Mouse (Mus musculus): ENCODE measurements at regions not wholly inside any gene's neighbourhood (a gene's known extent, or its start where the extent isn't known, plus 50 kb on each side); places are given as distances from the start of the nearest gene placed in this dataset.
A peak's percentile ranks its signal among the peaks of the same experiment; 100 is the strongest.

DNA sequence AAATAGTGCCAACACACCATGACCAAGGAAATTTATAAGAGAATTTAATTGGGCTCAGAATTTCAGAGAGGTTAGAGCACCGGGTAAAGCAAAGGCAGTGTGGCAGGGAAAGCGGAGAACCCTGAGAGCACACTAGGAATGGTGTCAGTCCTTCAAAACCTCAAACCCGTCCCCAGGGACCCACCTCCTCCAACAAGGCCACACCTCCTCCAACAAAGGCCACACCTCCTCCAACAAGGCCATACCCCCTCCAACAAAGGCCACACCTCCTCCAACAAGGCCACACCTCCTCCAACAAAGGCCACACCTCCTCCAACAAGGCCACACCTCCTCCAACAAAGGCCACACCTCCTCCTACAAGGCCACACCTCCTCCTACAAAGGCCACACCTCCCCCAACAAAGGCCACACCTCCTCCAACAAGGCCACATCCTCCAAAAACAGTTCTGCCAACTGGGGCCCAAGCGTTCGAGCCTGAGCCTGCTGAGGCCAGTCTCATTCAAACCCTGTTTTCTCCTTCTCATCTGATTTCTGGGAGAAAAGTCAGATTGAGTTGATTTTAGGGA is 109.8 kb upstream of the Zfp217 start:
- DNase-seq = no peak

DNA sequence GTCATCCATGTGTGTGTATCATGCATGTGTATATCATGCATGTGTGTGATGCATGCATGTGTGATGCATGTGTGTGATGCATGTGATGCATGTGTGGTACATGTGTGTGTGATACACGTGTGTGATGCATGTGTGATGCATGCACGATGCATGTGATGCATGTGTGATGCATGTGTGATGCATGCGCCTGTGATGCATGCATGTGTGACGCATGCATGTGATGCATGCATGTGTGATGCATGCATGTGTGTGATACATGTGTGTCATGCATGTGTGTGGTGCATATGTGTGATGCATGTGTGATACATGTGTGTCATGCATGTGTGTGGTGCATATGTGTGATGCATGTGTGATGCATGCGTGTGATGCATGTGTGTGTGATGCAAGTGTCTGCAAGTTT is 108.1 kb upstream of the Zfp217 start:
- no peak for DNase-seq

DNA sequence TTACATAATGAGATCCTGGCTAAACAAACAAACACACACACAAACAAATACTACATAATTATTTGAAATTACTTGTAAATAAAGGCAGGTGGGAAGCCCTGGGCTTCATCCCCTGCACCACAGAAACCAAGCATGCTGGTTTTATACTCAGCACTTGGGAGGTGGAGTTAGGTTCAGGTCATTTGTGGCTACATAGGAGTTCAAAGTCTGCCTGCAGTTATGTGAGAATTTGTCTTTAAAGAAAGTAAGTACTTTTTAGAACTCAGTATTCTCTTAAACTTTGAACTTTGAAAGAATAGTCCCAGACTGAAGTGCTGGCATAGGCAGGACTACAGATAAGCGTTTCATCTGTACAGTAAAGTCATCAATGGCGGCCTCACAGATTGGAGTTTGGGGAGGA is 107.6 kb upstream of the Zfp217 start:
- DNase-seq = no peak

DNA sequence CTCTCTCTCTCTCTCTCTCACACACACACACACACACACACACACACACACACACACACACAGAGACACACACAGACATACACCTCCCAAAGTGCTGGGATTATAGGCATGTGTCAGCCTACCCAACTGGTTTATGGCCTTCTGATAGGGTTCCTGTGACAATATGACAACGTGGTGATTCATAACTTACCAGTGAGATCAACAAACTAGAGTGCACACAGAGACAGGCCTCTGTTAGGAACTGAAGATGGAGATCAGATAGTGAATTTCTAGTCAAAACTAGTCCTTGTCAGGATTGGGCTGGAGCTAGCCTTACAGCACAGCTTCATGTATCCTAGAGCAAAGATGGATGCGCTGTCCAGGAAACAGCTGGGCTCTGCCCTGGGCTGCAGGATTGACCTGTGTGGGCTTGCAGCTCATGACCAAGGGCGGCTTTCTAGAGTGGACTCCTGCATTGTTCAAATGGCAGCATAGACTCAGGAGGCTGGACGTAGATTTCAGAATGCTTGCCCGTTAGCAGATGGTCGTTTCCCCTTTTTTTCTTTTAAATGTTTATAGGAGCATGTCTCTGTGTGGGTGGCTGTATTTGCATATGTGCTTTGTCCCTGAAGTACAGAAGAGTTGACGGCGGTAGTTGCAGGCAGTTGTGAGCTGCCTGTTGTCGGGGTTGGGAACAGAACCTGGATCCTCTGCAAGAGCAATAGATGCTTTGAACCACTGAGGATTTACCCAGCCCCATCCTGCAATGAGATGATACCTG is 106.0 kb upstream of the Zfp217 start:
- DNase-seq = no peak

DNA sequence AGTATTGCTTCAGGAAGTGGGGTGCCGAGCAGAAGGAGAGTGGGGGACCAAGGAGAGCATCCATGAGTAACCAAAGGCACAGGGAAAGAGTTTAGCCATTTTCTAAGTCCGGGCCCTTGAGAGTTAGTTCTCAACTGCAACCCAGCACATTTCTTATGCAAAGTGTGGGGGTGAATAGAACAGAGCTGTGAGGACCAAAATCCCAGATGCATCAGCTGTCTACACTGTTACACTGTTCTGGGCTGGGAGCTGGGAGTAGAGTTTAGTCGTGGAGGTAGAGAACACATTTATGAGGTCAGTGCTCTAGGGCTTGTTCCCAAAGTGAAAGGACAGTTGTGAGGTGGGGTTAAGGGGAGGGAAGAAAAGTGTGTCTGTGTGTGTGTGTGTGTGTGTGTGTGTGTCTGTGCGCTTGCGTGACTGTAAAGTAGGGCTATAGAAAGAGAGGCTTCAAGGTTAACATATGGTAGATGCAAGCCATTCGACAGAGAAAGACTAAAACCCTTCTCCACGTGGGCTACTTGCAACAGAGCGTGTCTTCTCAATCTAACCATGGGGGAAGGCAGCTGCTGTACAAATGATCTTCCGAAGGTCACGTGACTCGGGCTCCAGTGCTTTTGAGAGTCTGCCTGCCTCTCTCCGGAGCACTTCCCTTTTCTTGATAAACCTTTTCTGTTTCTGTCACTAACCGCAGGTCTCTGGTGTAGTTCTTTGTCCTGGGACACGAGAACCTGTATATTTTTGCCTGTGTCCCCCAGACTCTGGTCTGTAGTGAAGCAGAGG is 104.5 kb upstream of the Zfp217 start:
- DNase-seq = no peak

DNA sequence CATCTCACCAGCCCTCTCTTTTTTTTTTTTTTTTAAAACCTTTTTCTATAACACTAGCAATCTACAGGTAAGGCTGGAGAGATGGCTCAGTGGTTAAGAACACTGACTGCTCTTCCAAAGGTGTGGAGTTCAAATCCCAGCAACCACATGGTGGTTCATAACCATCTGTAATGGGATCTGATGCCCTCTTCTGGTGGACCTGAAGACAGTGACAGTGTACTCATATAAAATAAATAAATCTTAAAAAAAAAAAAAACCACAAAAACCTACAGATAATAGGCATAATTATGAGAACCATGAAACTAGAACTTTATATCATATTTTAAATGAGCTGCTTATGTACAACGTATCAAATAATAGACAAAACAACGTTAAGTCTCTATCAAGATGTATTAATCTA is 102.8 kb upstream of the Zfp217 start:
- no peak for DNase-seq

DNA sequence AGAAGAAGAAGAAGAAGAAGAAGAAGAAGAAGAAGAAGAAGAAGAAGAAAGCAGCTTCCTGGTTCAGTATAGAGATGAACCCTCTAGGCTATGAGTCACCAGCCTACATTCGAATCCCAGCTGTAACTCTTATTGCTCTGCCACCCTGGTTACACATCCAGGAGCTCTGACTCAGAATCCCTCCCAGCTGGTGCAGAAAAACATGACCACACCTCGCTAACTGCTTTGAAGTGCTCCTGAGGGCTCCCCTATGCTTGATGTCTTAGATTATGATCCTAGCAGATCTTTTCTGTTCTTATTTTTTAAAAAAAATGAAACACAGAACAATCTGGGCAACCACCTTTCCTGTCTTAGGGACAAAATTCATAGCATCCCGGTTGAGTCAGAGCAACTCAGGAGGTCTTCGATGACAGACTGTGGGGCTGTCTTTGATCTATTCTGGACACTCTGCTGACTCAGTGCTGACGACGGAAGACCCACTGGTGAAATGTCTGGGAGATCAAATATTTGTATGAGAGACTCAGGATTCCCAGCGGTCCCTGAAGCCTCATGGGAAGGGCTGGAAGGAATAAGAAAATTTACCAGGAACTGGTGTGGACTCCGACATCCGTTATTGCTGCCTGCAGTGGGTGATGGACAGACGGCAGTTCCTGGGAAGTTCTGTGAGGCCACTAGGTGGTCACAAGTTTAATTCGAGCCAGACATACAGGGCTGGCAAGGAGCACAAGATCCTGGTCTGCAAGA is 100.0 kb upstream of the Zfp217 start:
- DNase-seq = no peak

DNA sequence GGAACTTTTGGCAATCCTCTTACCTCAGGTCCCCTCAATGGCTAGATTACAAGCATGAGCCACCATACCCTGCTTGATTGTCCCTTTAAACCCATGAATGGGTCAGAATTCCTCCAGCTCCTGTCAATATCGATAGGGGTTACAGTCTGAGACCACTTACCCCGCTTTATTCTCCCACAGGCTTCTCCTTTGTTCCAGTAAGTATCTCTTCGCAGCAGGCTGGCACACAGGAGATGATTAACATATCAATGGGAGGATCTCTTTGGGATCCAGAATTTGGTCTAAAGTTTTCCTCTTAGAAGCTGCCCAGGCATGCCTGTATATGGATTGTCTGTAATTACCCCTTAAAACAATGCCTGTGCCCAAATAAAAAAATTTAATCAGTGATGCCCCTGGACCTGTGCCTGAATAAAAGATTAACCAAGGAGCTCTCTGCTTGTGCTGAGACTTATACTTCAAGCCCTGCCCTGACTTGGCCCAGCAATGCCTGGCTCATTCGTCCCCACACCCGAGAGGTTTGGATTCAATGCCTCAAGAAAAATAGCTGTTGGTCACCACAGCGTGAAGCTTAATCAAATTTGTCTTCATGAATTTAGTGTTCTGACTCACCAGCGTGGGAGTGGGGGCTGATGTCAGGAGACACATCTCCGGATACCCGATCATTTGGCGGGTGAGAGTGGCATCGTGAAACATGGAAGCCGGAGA is 97.9 kb upstream of the Zfp217 start:
- no peak for DNase-seq

DNA sequence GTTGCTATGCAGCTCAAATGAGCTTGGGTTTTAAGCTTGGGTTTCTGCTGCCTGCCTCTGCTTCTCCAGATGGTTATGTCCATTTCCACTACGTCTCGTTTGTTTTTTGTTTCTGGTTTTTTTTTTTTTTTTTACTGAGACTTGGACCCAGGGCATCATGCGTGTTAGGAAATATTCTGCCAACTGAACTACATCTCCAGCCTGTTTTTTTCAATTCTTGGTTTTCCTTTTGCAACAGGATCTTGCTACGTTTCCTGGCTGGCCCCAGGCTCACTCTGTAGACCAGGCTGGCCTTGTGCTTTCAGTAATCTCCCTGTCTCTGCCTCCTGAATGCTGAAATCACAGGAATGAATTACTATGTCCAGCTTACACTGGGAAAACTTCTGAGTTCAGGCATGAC is 96.2 kb upstream of the Zfp217 start:
- no peak for DNase-seq

DNA sequence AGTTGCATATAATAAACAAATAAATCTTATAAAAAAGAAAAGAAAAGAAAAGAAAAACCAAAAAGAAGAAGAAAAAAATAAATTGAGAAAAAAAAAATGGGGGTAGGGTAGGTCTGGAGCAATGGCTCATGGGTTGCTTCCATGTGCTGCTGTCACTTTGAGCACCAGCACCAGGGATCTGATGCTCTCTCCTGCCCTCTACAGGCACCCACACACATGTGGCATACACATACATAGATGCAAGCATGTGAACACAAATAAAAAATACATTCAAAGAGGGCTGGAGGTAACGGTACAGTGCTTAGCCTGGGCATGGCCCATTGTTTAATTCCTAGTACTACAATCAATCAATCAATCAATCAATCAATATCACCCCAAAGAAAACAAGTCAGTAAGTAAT is 90.1 kb upstream of the Zfp217 start:
- no peak for DNase-seq

DNA sequence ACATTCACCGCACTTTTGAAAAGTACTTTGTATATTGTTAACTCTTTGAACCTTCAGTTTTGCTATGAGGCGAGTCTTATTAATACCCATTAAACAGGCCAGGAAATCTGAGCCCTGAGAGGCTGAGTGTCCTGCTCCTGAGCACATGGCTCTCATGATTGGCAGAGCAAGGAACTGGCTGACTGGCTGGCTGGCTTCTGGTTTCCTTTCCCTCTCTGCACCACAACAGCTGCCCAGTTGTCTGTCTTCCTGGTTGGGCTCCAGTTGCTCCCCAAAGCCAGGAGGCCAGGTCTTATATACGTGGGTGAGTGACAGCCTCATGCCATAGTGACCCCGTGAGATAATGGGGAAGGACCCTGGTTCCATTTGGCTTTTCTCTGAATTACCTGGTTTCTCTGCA is 85.5 kb upstream of the Zfp217 start:
- DNase-seq = no peak

DNA sequence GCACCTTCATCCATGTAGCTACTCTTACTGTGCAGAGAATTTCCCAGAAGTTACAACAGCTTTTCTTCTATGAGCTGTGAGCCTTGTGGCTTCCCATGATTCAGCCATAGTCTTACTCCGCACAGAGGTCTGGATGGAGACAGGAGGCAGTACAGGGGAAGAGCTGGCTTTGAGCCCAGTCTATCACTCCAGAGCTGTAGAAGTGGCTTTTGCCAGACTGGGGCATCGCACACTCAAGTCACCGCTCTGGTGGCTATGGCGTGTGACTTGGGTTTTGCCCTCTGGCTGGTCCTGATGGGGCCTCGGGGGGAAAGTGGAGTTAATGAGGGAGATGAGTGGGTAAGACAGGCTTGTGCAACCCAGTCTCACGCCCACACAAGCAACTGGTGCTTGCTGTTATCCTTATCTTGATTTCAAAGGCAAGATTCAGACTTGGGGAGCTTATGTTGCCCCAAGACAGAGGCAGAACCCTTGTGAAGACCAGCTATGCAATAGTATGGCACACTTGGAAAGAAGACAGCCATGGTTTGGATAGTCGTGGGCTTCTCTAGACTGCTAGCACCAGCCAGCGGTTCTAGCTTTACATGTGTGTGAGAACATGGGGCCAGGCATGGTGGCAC is 81.7 kb upstream of the Zfp217 start:
- DNase-seq = no peak

DNA sequence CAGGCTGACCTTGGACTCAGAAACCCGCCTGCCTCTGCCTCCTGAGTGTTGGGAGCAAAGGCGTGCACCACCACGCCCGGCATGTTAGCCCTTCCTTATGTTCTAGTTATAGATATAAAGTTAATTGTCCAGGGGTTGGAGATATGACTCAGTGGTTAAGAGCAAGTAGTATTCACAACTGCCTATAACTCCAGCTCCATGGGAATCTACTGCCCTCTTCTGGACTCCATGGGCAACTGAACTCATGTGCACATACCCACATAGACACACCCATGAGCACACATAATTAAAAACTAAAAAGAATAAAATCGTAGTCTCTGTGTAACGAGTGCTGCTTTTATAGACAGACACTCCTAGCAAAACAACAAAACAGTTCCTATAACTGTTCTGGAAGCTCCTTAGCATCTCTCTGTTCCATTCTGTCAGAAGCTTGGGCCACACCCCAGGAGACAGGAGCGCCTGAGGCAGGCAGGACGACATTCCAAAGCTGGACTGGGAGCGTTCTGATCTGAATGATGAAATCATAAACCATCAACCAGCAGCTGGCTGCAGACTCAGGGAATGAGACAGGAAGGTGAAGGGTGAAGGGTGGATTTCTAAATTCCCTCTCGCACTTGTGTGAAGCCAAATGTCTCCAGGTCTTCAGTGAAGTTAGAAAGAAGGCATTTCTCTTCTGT is 80.6 kb upstream of the Zfp217 start:
- no peak for DNase-seq

DNA sequence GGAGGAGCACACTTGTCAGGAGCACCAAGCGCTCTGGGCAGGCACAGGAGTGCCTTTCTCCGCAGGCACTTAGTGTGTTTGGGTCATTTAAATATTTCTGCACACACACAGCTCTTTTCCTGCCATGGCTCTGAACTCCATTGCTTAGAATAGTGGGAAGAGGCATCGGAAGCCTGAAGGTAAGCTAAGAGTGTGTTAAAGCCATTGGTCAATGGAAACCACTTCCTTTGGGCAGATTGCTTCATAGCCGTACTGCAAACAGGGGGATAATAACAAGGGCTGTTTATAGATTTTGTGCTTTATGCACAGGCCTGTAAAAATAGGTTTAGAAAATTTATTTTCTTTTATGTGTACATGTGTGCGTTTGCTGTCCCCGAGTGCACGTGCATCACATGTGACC is 76.0 kb upstream of the Zfp217 start:
- no peak for DNase-seq

DNA sequence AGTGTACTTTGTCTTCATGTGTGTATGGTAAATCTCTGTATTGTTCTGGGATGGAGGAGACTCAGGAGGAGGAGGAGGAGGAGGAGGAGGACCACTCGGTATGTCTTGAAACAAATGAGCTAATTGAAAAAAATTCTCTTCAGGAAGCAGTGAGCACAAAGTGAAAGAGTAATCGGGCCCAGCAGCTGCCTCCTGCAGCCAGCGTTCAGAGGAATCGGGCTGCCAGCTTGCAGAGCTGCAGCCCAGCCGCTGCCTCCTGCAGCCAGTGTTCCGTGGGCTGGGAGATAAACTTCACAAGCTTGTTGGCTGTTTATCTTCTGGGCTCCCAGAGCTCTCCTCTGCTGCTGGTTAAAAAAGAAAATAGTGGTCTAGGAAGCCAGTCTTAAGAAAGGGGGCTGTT is 74.9 kb upstream of the Zfp217 start:
- no peak for DNase-seq

DNA sequence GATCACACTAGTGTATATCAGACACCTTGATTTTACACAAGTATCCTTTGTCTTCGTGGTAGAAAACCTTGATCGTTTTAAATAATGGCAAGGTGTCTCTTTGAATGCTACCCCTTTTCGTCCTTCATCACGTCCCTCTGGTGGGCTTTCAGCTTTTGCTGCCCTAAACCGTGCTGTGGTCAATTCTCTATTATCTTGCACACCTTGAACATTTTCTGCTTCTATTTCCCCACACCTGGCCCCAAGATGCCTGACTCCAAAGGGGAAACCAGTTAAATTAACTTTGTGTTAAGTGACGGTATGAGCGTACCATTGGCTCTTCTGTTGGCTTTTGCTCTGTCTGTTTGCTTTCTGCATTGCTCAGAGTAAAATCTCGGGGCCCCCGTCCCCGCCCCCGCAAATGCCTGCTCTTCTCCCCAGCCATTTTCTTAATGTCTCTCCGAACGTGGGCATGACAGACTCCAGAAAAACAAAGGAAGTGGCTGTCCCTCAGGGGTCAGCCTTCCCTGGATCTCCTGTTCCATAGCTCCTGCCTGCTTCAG is 74.2 kb upstream of the Zfp217 start:
- DNase-seq = no peak

DNA sequence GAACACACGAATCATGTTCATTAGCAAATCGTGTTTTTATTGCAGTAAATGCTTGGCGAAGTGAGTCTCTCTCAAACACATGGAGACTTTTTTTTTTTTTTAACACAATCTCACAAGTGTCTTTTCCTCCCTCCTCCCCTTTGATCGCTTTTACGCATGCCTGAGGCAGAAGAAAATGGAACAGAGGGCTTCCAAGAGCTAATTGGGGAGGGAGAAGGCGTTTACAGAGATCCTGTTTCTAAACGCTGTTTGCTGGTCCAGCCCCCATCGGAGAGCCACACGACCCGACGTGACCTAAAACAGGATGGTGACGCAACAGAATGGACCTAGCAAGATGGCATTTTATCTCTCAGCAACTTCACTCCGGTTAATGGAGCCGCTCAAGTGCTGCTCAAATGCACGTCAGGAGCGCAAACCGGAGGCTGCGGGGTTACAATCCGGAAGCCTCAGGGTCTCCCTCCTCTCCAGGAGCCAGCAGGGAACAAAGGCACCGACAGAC is 73.0 kb upstream of the Zfp217 start:
- peak; percentile 19 for DNase-seq

DNA sequence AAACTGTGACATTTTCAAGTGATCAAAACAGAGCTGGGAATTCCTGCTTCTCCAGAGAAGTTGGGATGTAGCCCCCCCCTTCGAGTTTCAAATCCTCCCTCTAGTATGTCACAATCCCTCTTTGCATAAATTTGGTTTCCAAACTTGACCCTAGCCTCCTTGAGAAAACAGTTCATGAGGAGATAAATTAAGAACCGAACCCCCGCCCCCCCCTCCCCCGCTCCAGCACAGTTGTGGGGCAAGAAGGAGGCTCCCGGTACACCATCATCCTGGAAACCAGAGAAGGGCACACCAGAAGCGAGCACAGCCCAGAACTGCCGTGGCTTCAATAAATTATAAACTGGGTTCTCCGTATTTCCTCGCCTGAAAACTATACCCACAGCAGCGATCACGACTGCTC is 72.5 kb upstream of the Zfp217 start:
- DNase-seq = no peak

DNA sequence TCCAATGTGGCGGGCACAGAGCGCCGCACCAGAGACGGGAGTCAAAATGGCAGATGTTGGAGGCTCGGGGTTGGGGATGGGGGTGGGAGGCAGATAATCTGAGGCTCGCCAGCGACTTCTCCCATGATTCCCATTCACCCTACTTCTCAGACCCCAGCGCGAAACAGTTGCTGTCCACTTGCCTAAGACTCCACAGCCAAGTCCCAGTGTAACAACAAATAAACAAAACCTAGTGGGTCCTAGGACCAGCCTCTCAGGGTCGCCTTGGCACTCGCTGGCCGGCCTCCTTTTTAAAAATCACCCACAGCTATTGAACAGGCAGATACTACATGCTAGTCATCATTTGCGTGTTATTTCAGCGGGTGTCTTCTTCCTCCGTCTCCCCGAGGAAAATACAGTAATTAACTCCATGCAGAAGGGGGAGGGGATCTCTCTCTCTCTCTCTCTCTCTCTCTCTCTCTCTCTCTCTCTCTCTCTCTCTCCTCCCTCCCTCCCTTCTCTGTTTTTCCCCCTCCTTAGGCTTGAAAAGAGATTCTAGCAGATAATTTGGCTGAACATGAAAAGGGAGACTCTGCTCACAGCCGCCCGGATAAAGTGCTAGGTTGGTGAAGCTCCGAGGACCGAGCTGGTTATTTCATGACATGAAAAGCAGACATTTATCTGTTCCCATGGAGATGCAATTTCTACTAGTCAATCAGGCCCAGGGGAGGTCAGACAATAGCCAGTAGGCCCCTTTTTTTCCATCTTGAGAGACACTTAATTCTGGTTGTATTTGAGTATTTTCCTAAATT is 71.9 kb upstream of the Zfp217 start:
- no peak for DNase-seq

DNA sequence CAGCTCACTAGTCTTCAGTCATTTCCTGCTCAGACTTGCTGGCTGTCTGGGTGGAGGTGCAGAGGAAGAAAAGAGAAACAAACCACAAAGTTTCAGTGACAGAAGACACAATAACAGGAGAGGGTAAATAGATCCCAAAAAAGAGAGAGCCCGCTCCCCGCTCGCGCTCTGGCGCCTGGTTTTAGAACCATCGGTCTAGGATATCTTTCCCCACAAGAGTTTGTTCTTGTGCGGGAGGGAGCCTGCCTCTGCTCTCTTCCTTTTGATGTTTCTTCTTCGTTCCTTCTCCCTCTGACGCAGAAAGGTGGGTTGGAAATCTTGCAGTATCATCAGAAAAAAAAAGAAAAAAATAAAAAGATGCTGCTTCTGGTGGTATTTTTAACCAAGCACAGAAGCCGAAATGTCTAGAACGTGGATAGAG is 71.3 kb upstream of the Zfp217 start:
- DNase-seq = no peak
